Mouse (Mus musculus): Measurements from ENCODE around the gene Zfp799.

- TF ChIP-seq POLR2A (IDR thresholded peaks at IDR 0.05; ENCODE audit: low read depth, low read length) (no peak), CTCF (IDR thresholded peaks at IDR 0.05; ENCODE audit: borderline replicate concordance, insufficient read depth, low read length) (no peak)
Measured at GRCm38 (mm10) chr17:32771213-32771612, 58.8 kb downstream of the Zfp799 start.
